Mouse (Mus musculus) right cerebral cortex, adult 18-20 months (tissue): ENCODE data around the gene Cisd3.
A peak's percentile ranks its signal among the peaks of the same experiment; 100 is the strongest.
"Not testable (repeated sequence)": the region's sequence is repeated elsewhere in the genome, so short reads cannot be mapped to it uniquely, and the experiment has no call there.

Source experiments
- DNase-seq: peaks from one replicate; pipeline ENCODE4 v3.0.0; 2022; ENCODE audit warnings: mixed read lengths

The Cisd3 gene

DNA sequence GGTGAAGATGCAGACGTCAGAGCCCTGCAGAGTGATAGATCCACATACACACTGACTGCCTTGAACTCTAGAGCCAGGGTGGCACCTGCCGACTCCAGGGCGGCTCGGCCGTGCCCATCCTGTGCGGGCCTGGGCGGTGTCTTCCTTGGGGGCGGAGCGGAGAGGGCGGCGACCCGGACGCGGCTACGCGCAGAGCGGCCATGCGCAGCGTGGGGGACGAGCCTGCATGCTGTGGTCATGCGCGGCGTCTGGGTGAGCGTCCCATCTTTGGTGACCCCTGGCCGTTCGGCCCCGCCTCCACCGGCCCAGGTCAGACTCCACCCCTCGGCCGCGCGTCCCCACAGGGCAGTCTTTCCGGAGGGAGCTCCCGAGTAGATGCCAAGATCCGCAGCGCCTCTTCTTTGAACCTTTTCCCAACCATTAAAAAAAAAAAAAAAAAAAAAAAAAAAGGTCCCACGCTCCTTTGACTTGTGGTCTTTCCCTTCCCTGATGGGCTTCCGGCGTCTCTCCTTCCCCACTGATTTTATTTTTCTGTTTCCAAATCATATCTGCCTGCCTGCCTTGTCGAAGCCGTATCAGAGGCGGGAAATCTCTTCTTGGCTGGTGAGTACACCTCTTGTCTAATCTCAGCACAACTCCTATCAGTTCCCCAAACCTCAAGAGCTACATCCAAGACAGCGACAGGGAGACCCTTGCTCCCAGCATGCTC lies at the start of gene Cisd3:
Cisd3 (plus strand) TSS at position 214 of the 709 bp plus-strand sequence.
- DNase-seq: peak; percentile 91

DNA sequence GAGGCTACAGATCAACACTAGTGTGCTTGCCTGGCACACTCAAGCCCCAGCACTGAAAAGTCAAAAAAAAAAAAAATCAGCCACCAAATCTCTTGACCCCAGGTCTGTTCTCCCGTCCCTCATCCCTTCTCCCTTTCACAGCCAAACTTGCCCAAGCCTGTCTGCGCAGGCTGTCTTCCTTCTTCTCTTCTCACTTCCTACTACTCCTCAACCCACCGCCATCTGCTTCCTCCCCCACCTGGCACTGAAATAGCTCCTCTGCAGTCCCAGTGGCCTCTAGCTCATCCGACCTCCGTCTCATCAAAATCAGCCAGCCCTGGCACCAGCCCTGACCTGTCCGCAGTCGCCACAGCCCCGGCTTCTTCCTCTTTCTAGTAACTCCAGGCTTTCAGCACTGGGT lies 44.0 kb upstream of the Cisd3 start:
- DNase-seq: peak; percentile 88

DNA sequence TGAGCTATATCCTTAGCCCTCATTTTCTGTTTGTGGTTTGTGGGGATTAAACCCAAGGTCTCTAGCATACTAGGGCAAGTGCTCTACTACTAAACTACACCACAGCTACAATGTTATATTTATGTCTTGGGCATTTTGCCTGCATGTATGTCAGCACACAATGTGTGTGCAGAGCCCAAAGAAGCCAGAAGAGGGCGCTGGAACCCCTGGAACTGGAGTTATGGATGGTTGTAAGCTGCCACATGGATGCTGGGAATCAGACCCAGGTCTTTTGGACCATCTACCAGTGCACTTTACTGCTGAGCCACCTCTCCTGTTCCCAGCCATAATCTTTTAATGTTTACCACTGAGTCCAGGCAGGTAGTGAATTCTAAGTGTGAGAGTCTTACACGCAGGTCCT lies 42.9 kb upstream of the Cisd3 start:
- DNase-seq: no peak

GRCm38 (mm10) chr11:97643380-97644055 lies 42.1 kb upstream of the Cisd3 start:
- DNase-seq: no peak

GRCm38 (mm10) chr11:97644834-97645233 lies 40.8 kb upstream of the Cisd3 start:
- peak; percentile 58 for DNase-seq

DNA sequence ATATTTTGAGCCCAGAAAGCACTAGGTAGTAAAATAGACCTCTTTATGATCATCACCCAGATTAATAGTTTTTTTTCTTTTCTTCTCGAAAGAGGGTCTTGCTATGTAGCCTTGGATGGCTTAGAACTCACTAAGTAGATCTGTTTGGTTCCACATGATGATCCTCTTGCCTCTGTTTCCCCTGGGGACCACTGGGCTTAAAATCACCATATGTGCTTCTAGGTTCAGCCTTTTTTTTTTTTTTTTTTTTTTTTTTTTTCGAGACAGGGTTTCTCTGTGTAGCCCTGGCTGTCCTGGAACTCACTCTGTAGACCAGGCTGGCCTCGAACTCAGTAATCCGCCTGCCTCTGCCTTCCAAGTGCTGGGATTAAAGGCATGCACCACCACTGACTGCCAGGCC lies 37.1 kb upstream of the Cisd3 start:
- not testable (repeated sequence) for DNase-seq

- no peak for DNase-seq
These were observed 35.3 kb upstream of the Cisd3 start for GRCm38 (mm10) chr11:97650341-97650740.

DNA sequence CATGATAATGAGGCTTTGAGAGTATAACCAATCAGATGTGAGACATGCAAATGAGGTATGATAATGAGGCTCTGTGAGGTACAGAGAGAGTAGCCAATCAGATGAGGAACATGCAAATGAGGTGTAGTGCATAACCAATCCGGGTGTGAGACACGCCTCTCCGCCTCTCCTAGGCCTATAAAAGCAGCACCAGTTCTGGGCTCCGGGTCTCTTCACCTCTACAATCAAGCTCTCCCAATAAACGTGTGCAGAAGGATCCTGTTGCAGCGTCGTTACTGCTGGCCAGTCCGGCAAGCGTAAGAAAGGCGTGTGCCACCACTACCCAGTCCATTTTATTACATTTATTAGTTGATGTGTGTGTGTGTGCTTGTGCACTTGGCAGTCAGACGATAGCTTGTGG lies 32.2 kb upstream of the Cisd3 start:
- DNase-seq: not testable (repeated sequence)

GRCm38 (mm10) chr11:97654210-97654609 lies 31.4 kb upstream of the Cisd3 start:
- no peak for DNase-seq

GRCm38 (mm10) chr11:97656269-97656971 lies 29.2 kb upstream of the Cisd3 start:
- DNase-seq: no peak

DNA sequence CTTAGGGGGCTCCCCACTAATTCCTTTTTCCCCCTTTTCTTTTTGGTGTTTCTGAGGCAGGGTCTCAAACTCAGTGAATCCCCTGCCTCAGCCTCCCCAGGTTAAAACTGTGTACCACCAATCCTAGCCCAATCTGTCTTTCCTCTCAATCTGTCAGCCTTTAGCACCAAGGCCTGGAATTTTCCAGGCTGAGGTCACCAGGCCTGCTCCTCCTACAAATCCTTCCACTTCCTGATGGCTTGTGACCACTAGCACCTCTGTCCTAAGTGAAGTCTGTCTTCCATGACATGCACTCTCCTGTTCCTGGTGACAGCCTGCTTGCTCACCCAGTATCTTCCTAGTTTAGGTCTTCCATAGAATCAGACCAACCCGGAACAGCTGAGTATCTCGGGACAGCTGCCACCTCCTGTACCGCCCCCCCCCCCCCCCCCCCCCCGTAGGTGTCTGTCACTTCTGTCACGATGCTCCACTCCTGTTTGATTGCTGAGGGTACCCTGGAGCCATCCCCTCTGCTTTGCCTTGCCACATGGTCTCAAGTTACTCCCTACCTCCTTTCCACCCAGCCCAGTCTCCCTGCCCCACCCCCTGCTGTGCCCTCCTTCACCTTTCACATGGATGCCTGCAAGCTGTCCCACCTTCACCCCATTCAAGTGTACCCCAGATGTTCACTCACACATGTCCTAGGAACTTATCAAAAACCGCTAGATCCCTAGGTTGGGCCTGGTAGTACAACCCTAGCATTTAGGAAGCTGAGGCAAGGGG lies 28.3 kb upstream of the Cisd3 start:
- no peak for DNase-seq

DNA sequence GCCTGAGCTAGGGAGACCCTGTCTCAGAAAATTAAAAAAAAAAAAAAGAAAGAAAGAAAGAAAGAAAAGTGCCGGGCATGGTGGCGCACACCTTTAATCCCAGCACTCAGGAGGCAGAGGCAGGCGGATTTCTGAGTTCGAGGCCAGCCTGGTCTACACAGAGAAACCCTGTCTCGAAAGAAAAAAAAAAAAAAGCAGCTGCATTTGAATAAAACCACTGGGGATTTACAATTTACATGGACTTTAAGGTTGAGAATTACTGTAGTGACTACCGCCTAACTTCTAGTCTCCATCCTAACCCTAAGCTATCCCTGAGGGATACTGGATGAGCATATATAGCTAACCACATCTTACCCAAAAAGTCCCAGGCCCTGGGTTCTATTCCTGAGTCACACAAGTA lies 27.7 kb upstream of the Cisd3 start:
- not testable (repeated sequence) for DNase-seq

DNA sequence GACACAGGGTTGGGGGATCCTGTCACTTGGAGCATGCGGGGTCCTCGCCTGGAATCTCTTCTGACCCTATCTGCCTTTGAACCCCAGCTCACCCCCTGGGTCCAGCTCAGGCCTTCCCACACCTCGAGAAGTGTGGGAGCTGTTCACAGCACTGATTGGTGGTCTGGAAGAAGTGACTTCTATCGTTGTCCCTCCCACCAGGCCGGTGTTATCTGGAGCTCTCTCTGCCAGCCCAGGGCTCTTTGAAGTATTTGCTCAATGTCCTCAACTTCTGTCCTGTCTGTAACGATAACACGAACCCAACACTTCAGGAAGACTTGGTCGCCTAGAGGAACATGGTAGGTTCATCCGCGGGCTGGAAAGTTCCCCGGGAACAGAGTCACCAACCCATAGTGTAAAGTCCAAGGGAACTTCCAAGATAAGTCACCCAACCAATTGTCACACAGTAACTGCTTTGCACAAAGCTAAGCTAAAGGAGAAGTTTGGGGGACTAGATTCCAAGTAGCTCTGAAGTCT lies 26.8 kb upstream of the Cisd3 start:
- no peak for DNase-seq

- DNase-seq: no peak
These were observed 26.2 kb upstream of the Cisd3 start for GRCm38 (mm10) chr11:97659267-97659989.

DNA sequence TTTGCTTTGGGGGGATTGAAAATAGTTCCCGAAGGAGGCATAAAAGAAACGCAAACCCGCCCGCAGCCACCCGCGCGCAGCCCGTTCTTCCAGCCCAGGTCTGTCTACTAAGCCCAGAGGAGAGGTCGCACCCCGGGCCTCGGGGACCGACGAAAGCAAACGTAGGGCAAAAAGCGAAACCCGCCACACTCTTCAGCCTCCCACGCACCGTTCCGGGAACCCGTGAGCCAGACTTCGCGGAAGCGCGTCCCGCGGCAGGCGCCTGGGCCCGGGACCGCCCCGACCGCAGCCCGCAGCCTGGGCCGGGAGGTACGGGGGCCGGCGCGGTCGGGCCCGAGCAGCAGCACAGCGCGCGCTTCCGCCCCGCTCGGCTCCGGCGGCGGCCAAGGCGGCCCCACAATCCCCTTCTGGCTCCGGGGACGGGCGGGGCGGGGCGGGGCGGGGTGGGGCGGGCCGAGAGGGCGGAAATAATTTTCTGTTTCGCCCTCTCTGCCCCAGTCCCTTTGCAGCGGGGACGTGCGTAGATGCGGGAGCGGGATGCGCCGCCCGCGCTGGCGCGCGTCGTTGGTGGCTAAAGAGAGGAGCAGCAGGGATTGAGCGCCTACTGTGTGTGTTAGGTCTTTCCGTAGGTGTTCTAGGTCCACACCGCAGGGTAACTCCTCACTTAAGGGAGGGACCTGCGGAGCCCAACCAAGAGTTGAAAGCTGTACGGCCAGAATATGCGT lies 25.5 kb upstream of the Cisd3 start:
- DNase-seq: peak; percentile 84

GRCm38 (mm10) chr11:97660734-97661647 lies 24.6 kb upstream of the Cisd3 start:
- DNase-seq: no peak

GRCm38 (mm10) chr11:97661648-97662133 lies 23.9 kb upstream of the Cisd3 start:
- no peak for DNase-seq

GRCm38 (mm10) chr11:97662207-97662892 lies 23.3 kb upstream of the Cisd3 start:
- DNase-seq: no peak

- DNase-seq: peak; percentile 78
These were observed 22.6 kb upstream of the Cisd3 start, which contains the start of gene Mllt6 for GRCm38 (mm10) chr11:97662893-97663527. Mllt6 (plus strand) TSS chr11:97663414.
